Mouse (Mus musculus) bone marrow, adult 2 months (tissue): ENCODE measurements around the gene Selenos.
A peak's percentile ranks its signal among the peaks of the same experiment; 100 is the strongest.

Source experiments
- CTCF ChIP-seq: fragments of 200-500 bp; IDR thresholded peaks from 2 replicates; pipeline ENCODE4 v1.5.1; 2011; ENCODE audit warnings: low read length, control low read depth; ENCODE audit not compliant: control insufficient read depth, insufficient read depth
- POLR2A ChIP-seq: fragments of 200-500 bp; IDR thresholded peaks from 2 replicates; pipeline ENCODE4 v1.6.1; 2011; ENCODE audit warnings: low read depth, mild to moderate bottlenecking, control low read depth, low read length, borderline replicate concordance; ENCODE audit not compliant: control insufficient read depth

GRCm38 (mm10) chr7:66107930-66108329 is 28.5 kb downstream of the Selenos start:
- TF ChIP-seq CTCF (peak; percentile 37; the same call in 1 of the 2 replicates), POLR2A (no peak)
